Mouse (Mus musculus) liver, embryonic 16.5 days (tissue): ENCODE results near the gene Psme1. TPM values are rescaled to one million over a fixed set of nuclear protein-coding genes. Genes with fewer than 3 reads are reported as not detected.

Experiments used
- ATAC-seq: fragments of 200-750 bp; cut with Nextera tagmentation; 2 replicates; pipeline ENCODE4 v1.8.0; 2017; ENCODE audit warnings: low read depth, mild to moderate bottlenecking, moderate number of reproducible peaks, moderate library complexity
- H3K27ac ChIP-seq: fragments of 300-500 bp; sonication (generic); 2 replicates; pipeline ENCODE4 v1.5.1; 2014; ENCODE audit warnings: mild to moderate bottlenecking, low read length
- H3K27me3 ChIP-seq: fragments of 300-500 bp; sonication (generic); 2 replicates; pipeline ENCODE4 v1.6.1; 2014; ENCODE audit warnings: low read depth, low read length, mixed read lengths; ENCODE audit not compliant: control insufficient read depth, insufficient read depth
- H3K36me3 ChIP-seq: fragments of 300-500 bp; sonication (generic); 2 replicates; pipeline ENCODE4 v1.6.1; 2014; ENCODE audit warnings: mild to moderate bottlenecking; ENCODE audit not compliant: control insufficient read depth, insufficient read depth
- H3K4me1 ChIP-seq: fragments of 300-500 bp; sonication (generic); 2 replicates; pipeline ENCODE4 v1.6.1; 2014; ENCODE audit warnings: low read depth, low read length, mixed read lengths; ENCODE audit not compliant: control insufficient read depth
- H3K4me2 ChIP-seq: fragments of 300-500 bp; sonication (generic); 2 replicates; pipeline ENCODE4 v1.6.1; 2014; ENCODE audit warnings: low read depth, low read length, mixed read lengths
- H3K4me3 ChIP-seq: fragments of 300-500 bp; sonication (generic); 2 replicates; pipeline ENCODE4 v1.5.1; 2014; ENCODE audit warnings: low read depth, mild to moderate bottlenecking, low read length
- H3K9ac ChIP-seq: fragments of 300-500 bp; sonication (generic); 2 replicates; pipeline ENCODE4 v1.6.1; 2014; ENCODE audit warnings: low read depth, low read length
- H3K9me3 ChIP-seq: fragments of 300-500 bp; sonication (generic); replicated peaks from 2 replicates; pipeline ENCODE4 v1.6.1; 2016; ENCODE audit warnings: low read length; ENCODE audit not compliant: control insufficient read depth
- WGBS: fragments of 180-500 bp; shearing (Covaris S2); extraction: QIAGEN DNeasy Blood & Tissue Kit; methylation state at CpG from one replicate; pipeline ENCODE4 v1.1.7; 2014; ENCODE audit not compliant: insufficient replicate concordance; 5-methylcytosine and 5-hydroxymethylcytosine counted together
- polyA plus RNA-seq: library from polyadenylated mRNA; unstranded; fragments of >200 nt; fragmentation: Nextera tagmentation; extraction: Ambion mirVana; gene quantifications from 2 replicates; pipeline ENCODE4 v1.2.1, GENCODE M21; 2015

The Psme1 gene
- polyA plus RNA-seq, 1 experiment from 2014 or later = 114 TPM

GRCm38 (mm10) chr14:55589271-55589670 is 11.3 kb downstream of the Psme1 start:
- WGBS = 82% methylated on average over 5 of the region's 5 CpGs
- Histone ChIP-seq H3K9ac (no peak overlapping the region), H3K36me3 (peaks cover 2% of the 10 kb centered on the region), H3K4me3 (no peak overlapping the region), H3K4me2 (no peak overlapping the region), H3K4me1 (peaks cover 59% of the 10 kb centered on the region), H3K27ac (no peak overlapping the region), H3K27me3 (no peaks in the 10 kb centered on the region), H3K9me3 (no peaks in the 10 kb centered on the region)
- no peak for ATAC-seq

- Histone ChIP-seq H3K4me2 (peak overlapping the region; percentile 95), H3K4me1 (peaks cover 52% of the 10 kb centered on the region), H3K4me3 (peak overlapping the region; percentile 95), H3K27ac (peak overlapping the region; percentile 97), H3K9ac (peak overlapping the region; percentile 98), H3K36me3 (peaks cover 6% of the 10 kb centered on the region), H3K9me3 (no peaks in the 10 kb centered on the region), H3K27me3 (no peaks in the 10 kb centered on the region)
- ATAC-seq = no peak
- 62% methylated on average over 11 of the region's 11 CpGs for WGBS
These were observed 12.0 kb downstream of the Psme1 start for GRCm38 (mm10) chr14:55589771-55590448.

- ATAC-seq = peak; percentile 87
- Histone ChIP-seq H3K4me3 (peak within 1 kb of the TSS; percentile 95), H3K27me3 (no peaks in the 10 kb centered on the region), H3K4me2 (peak within 1 kb of the TSS; percentile 95), H3K4me1 (peaks cover 45% of the 10 kb centered on the region), H3K36me3 (peaks cover 16% of the 10 kb centered on the region), H3K9ac (peak within 1 kb of the TSS; percentile 98), H3K27ac (peak within 1 kb of the TSS; percentile 97), H3K9me3 (no peaks in the 10 kb centered on the region)
- WGBS = under 1% methylated on average over 22 of the region's 22 CpGs
These were observed 12.9 kb downstream of the Psme1 start, which contains the start of gene Psme2 for GRCm38 (mm10) chr14:55590748-55591330. Gene Psme2, minus strand, starts transcription at chr14:55591113.

GRCm38 (mm10) chr14:55591331-55591891 is 13.5 kb downstream of the Psme1 start, which contains the start of gene Rnf31:
Gene Rnf31, plus strand, starts transcription at chr14:55591708.
- Histone ChIP-seq H3K27me3 (no peaks in the 10 kb centered on the region), H3K4me2 (peak within 1 kb of the TSS; percentile 95), H3K4me1 (peaks cover 40% of the 10 kb centered on the region), H3K4me3 (peak within 1 kb of the TSS; percentile 95), H3K27ac (peak within 1 kb of the TSS; percentile 97), H3K9ac (peak within 1 kb of the TSS; percentile 98), H3K36me3 (peaks cover 21% of the 10 kb centered on the region), H3K9me3 (no peaks in the 10 kb centered on the region)
- under 1% methylated on average over 33 of the region's 33 CpGs for WGBS
- ATAC-seq = peak; percentile 89

- ATAC-seq = no peak
- Histone ChIP-seq H3K27ac (peak overlapping the region; percentile 97), H3K9ac (peak overlapping the region; percentile 98), H3K9me3 (no peaks in the 10 kb centered on the region), H3K27me3 (no peaks in the 10 kb centered on the region), H3K4me3 (peak overlapping the region; percentile 95), H3K4me2 (peak overlapping the region; percentile 95), H3K36me3 (peaks cover 28% of the 10 kb centered on the region), H3K4me1 (peaks cover 32% of the 10 kb centered on the region)
- WGBS = 3% methylated on average over 16 of the region's 16 CpGs
These were observed 14.3 kb downstream of the Psme1 start for GRCm38 (mm10) chr14:55592226-55592625.

GRCm38 (mm10) chr14:55596036-55596690 is 18.2 kb downstream of the Psme1 start:
- 87% methylated on average over 13 of the region's 13 CpGs for WGBS
- no peak for ATAC-seq
- H3K27me3 ChIP-seq = no peaks in the 10 kb centered on the region

GRCm38 (mm10) chr14:55598521-55599390 is 20.8 kb downstream of the Psme1 start:
- ATAC-seq = no peak
- no peaks in the 10 kb centered on the region for H3K9me3 ChIP-seq
- H3K4me2 ChIP-seq = no peak overlapping the region
- H3K27ac ChIP-seq = no peak overlapping the region
- H3K27me3 ChIP-seq = no peaks in the 10 kb centered on the region
- H3K36me3 ChIP-seq = peaks cover 61% of the 10 kb centered on the region
- WGBS = 90% methylated on average over 21 of the region's 21 CpGs
- H3K4me1 ChIP-seq = peaks cover 12% of the 10 kb centered on the region
- no peak overlapping the region for H3K4me3 ChIP-seq
- H3K9ac ChIP-seq = no peak overlapping the region

More at GRCm38 (mm10) chr14:55596036-55596690, 18.2 kb downstream of the Psme1 start:
- no peaks in the 10 kb centered on the region for H3K9me3 ChIP-seq
- H3K4me3 ChIP-seq = no peak overlapping the region
- peaks cover 52% of the 10 kb centered on the region for H3K36me3 ChIP-seq
- H3K9ac ChIP-seq = no peak overlapping the region
- H3K4me1 ChIP-seq = peaks cover 20% of the 10 kb centered on the region
- H3K27ac ChIP-seq = no peak overlapping the region
- H3K4me2 ChIP-seq = no peak overlapping the region

GRCm38 (mm10) chr14:55603271-55603632 is 25.3 kb downstream of the Psme1 start, which contains the start of gene Irf9:
Gene Irf9, plus strand, starts transcription at chr14:55603571.
- peak within 1 kb of the TSS; percentile 77 for H3K4me3 ChIP-seq
- no peaks in the 10 kb centered on the region for H3K9me3 ChIP-seq
- peaks cover 29% of the 10 kb centered on the region for H3K4me1 ChIP-seq
- H3K27ac ChIP-seq = peak within 1 kb of the TSS; percentile 97
- peaks cover 55% of the 10 kb centered on the region for H3K36me3 ChIP-seq
- ATAC-seq = no peak
- 77% methylated on average over 7 of the region's 7 CpGs for WGBS
- peak within 1 kb of the TSS; percentile 87 for H3K4me2 ChIP-seq
- H3K9ac ChIP-seq = peak within 1 kb of the TSS; percentile 85
- H3K27me3 ChIP-seq = no peaks in the 10 kb centered on the region
